ENCODE assay signal across 13 mouse cellular contexts in genomic region chr4:138361370-138361821, GRCm38 (mm10). TPM values are rescaled to one million over a fixed set of nuclear protein-coding genes. Genes with fewer than 3 reads are reported as not detected.
A peak's percentile ranks its signal among the peaks of the same experiment; 100 is the strongest.
DNase-seq lines count a peak whose midpoint lies in the region; ATAC-seq lines count a peak whose summit lies in the region.
"Had no signal": no experiment of that assay in that cellular context is flagged by ENCODE, and none has a peak within 500 bp of the region (broad histone marks: within the 10 kb centered on the region; RNA-seq: fewer than 3 reads in every experiment).

No protein-coding gene starts in this region.

- no peak overlapping the region for H3K4me2 ChIP-seq in limb, embryonic 11.5 days (ENCODE audit: low read depth, severe bottlenecking)
- H3K4me2 ChIP-seq in hindbrain, embryonic 15.5 days: peak overlapping the region; percentile 32
- no peak overlapping the region for H3K4me2 ChIP-seq in stomach, embryonic 14.5 days (replicated peaks; ENCODE audit: low read depth, low read length)
- H3K4me2 ChIP-seq: lung, embryonic 15.5 days had no signal

- WGBS in limb, embryonic 11.5 days: 8% methylated on average over 11 of the region's 11 CpGs
- 15% methylated on average over 11 of the region's 11 CpGs for WGBS in limb, embryonic 10.5 days
- WGBS in hindbrain, embryonic 15.5 days: 2% methylated on average over 11 of the region's 11 CpGs
- WGBS in stomach, embryonic 14.5 days: 8% methylated on average over 11 of the region's 11 CpGs

- no peaks in the 10 kb centered on the region for H3K27me3 ChIP-seq in limb, embryonic 11.5 days (ENCODE audit: control insufficient read depth, insufficient read depth, low read length)
- H3K27me3 ChIP-seq in limb, embryonic 10.5 days (ENCODE audit: low read depth, poor library complexity, severe bottlenecking): peaks cover 26% of the 10 kb centered on the region
- H3K27me3 ChIP-seq in hindbrain, embryonic 15.5 days: 0 out of 2 replicates have a peak, but pooled peaks cover 2% of the 10 kb centered on the region
- no peaks in the 10 kb centered on the region for H3K27me3 ChIP-seq in stomach, embryonic 14.5 days (ENCODE audit: control insufficient read depth, insufficient read depth, low read length)
- H3K27me3 ChIP-seq: lung, embryonic 15.5 days; Patski had no signal

- H3K4me1 ChIP-seq in limb, embryonic 11.5 days (ENCODE audit: control insufficient read depth, insufficient read depth, low read length): no peaks in the 10 kb centered on the region
- peaks cover 6% of the 10 kb centered on the region; the same call in 1 of the 2 replicates for H3K4me1 ChIP-seq in limb, embryonic 10.5 days
- peaks cover 13% of the 10 kb centered on the region; the same call in 1 of the 2 replicates for H3K4me1 ChIP-seq in hindbrain, embryonic 15.5 days (replicated peaks)
- no peaks in the 10 kb centered on the region for H3K4me1 ChIP-seq in stomach, embryonic 14.5 days (ENCODE audit: control insufficient read depth, insufficient read depth, low read length)
- H3K4me1 ChIP-seq: lung, embryonic 15.5 days had no signal

- H3K9ac ChIP-seq in limb, embryonic 11.5 days (ENCODE audit: low read length): no peak overlapping the region
- no peak overlapping the region; the same call in 1 of the 2 replicates for H3K9ac ChIP-seq in hindbrain, embryonic 15.5 days
- no peak overlapping the region for H3K9ac ChIP-seq in stomach, embryonic 14.5 days (replicated peaks; ENCODE audit: low read depth, low read length)
- H3K9ac ChIP-seq: lung, embryonic 15.5 days had no signal

- H3K9me3 ChIP-seq in limb, embryonic 11.5 days (ENCODE audit: control insufficient read depth, low read length): no peaks in the 10 kb centered on the region
- no peaks in the 10 kb centered on the region for H3K9me3 ChIP-seq in limb, embryonic 10.5 days (replicated peaks)
- no peaks in the 10 kb centered on the region for H3K9me3 ChIP-seq in hindbrain, embryonic 15.5 days
- no peaks in the 10 kb centered on the region for H3K9me3 ChIP-seq in stomach, embryonic 14.5 days (ENCODE audit: control insufficient read depth, low read depth, low read length)
- H3K9me3 ChIP-seq: lung, embryonic 15.5 days had no signal

- H3K27ac ChIP-seq in limb, embryonic 11.5 days (replicated peaks; ENCODE audit: low read depth, low read length): no peak overlapping the region
- no peak overlapping the region for H3K27ac ChIP-seq in limb, embryonic 10.5 days
- peak overlapping the region; percentile 63 for H3K27ac ChIP-seq in hindbrain, embryonic 15.5 days (replicated peaks)
- peak overlapping the region; percentile 44; the same call in 1 of the 2 replicates for H3K27ac ChIP-seq in stomach, embryonic 14.5 days (ENCODE audit: low read length)
- H3K27ac ChIP-seq: lung, embryonic 15.5 days had no signal

- H3K36me3 ChIP-seq in limb, embryonic 11.5 days (ENCODE audit: control insufficient read depth, insufficient read depth, low read length): no peaks in the 10 kb centered on the region
- no peaks in the 10 kb centered on the region for H3K36me3 ChIP-seq in limb, embryonic 10.5 days
- no peaks in the 10 kb centered on the region for H3K36me3 ChIP-seq in hindbrain, embryonic 15.5 days
- no peaks in the 10 kb centered on the region for H3K36me3 ChIP-seq in stomach, embryonic 14.5 days (ENCODE audit: control insufficient read depth, insufficient read depth, low read length)
- H3K36me3 ChIP-seq: lung, embryonic 15.5 days had no signal

- ATAC-seq in limb, embryonic 11.5 days (ENCODE audit: insufficient number of reproducible peaks, low FRiP score, low TSS enrichment, low read depth): no peak
- peak; percentile 27; the same call in 1 of the 2 replicates for ATAC-seq in hindbrain, embryonic 15.5 days (ENCODE audit: low FRiP score, low read depth)
- ATAC-seq in stomach, embryonic 14.5 days (ENCODE audit: insufficient number of reproducible peaks, insufficient read depth, low FRiP score, low read depth): no peak
- ATAC-seq: Patski had no signal

- no peak overlapping the region for H3K4me3 ChIP-seq in limb, embryonic 11.5 days (ENCODE audit: low read depth, low read length)
- H3K4me3 ChIP-seq in limb, embryonic 10.5 days: no peak overlapping the region
- H3K4me3 ChIP-seq in hindbrain, embryonic 15.5 days: no peak overlapping the region
- no peak overlapping the region for H3K4me3 ChIP-seq in stomach, embryonic 14.5 days (ENCODE audit: low read depth, low read length)
- H3K4me3 ChIP-seq: lung, embryonic 15.5 days had no signal

- peak; percentile 29 for DNase-seq in limb, embryonic 11.5 days (ENCODE audit: low spot score)
- DNase-seq in limb, embryonic 10.5 days (ENCODE audit: low spot score): no peak
- peak; percentile 52 to 69 for DNase-seq in cerebellum, postnatal 10 days
- no peak for DNase-seq in adrenal gland, postnatal 36 days
- no peak for DNase-seq in spleen, postnatal 14 days (ENCODE audit: low spot score in 2 of 2)
- no peak for DNase-seq in left cerebral cortex, adult 11 months (ENCODE audit: low spot score)
- DNase-seq: gastrocnemius, postnatal 25 days had no signal

RNA-seq across cellular contexts. Expression of gene Cda, which starts 6.4 kb away (rescaled TPM):
- 4.1 and 4.5 TPM in 2 replicates for polyA plus RNA-seq in limb, embryonic 11.5 days (2014; fragmentation: Nextera tagmentation; extraction: Ambion mirVana)
- 4.1 and 4.9 TPM in 2 replicates for polyA plus RNA-seq in limb, embryonic 10.5 days (2016; fragmentation: Nextera tagmentation; extraction: Ambion mirVana)
- 4.5 and 6.5 TPM in 2 replicates for polyA plus RNA-seq in hindbrain, embryonic 15.5 days (2015; fragmentation: Nextera tagmentation; extraction: Ambion mirVana)
- 8.3 and 11.5 TPM in 2 replicates for polyA plus RNA-seq in stomach, embryonic 14.5 days (2014; fragmentation: Nextera tagmentation; extraction: Ambion mirVana)
- total RNA-seq in adrenal gland, postnatal 36 days (2021): 10 to 100 TPM in 1 of 2 experiments, 1 to 10 TPM in 1; 6.9 to 15.0 TPM
- total RNA-seq: common myeloid progenitor, adult 5-6 weeks had no signal

RNA-seq across cellular contexts. Expression of gene Fam43b, which starts 34.9 kb away (rescaled TPM):
- not detected in 2 replicates for polyA plus RNA-seq in limb, embryonic 11.5 days (2014; fragmentation: Nextera tagmentation; extraction: Ambion mirVana)
- not detected in 2 replicates for polyA plus RNA-seq in limb, embryonic 10.5 days (2016; fragmentation: Nextera tagmentation; extraction: Ambion mirVana)
- 15.7 and 16.5 TPM in 2 replicates for polyA plus RNA-seq in hindbrain, embryonic 15.5 days (2015; fragmentation: Nextera tagmentation; extraction: Ambion mirVana)
- 0.17 and 0.25 TPM in 2 replicates for polyA plus RNA-seq in stomach, embryonic 14.5 days (2014; fragmentation: Nextera tagmentation; extraction: Ambion mirVana)
- total RNA-seq in adrenal gland, postnatal 36 days (2021): 1 to 10 TPM; 2.5 to 3.5 TPM
- total RNA-seq: common myeloid progenitor, adult 5-6 weeks; gastrocnemius, postnatal 25 days had no signal
- polyA plus RNA-seq: large intestine, adult 2 months; lung, embryonic 15.5 days; Patski had no signal

RNA-seq across cellular contexts. Expression of gene Pink1, which starts 35.3 kb away (rescaled TPM):
- 17.8 and 18.5 TPM in 2 replicates for polyA plus RNA-seq in limb, embryonic 11.5 days (2014; fragmentation: Nextera tagmentation; extraction: Ambion mirVana)
- 23.9 and 32.8 TPM in 2 replicates for polyA plus RNA-seq in limb, embryonic 10.5 days (2016; fragmentation: Nextera tagmentation; extraction: Ambion mirVana)
- 105 and 111 TPM in 2 replicates for polyA plus RNA-seq in hindbrain, embryonic 15.5 days (2015; fragmentation: Nextera tagmentation; extraction: Ambion mirVana)
- 24.1 and 29.6 TPM in 2 replicates for polyA plus RNA-seq in stomach, embryonic 14.5 days (2014; fragmentation: Nextera tagmentation; extraction: Ambion mirVana)
- total RNA-seq in adrenal gland, postnatal 36 days (2021): 100 to 1,000 TPM; 141 to 211 TPM

RNA-seq across cellular contexts. Expression of gene Ddost, which starts 56.9 kb away (rescaled TPM):
- polyA plus RNA-seq in limb, embryonic 11.5 days (2014; fragmentation: Nextera tagmentation; extraction: Ambion mirVana): 258 and 272 TPM in 2 replicates
- 311 and 314 TPM in 2 replicates for polyA plus RNA-seq in limb, embryonic 10.5 days (2016; fragmentation: Nextera tagmentation; extraction: Ambion mirVana)
- 210 and 220 TPM in 2 replicates for polyA plus RNA-seq in hindbrain, embryonic 15.5 days (2015; fragmentation: Nextera tagmentation; extraction: Ambion mirVana)
- polyA plus RNA-seq in stomach, embryonic 14.5 days (2014; fragmentation: Nextera tagmentation; extraction: Ambion mirVana): 351 and 363 TPM in 2 replicates
- total RNA-seq in adrenal gland, postnatal 36 days (2021): 100 to 1,000 TPM; 127 to 132 TPM

Comparison
In these comparisons a context has a peak if more than half of its experiments do, and no peak if none do; other contexts are left out.
1. DNase-seq: peak in limb, embryonic 11.5 days (single experiment) and cerebellum, postnatal 10 days (2 of 2); none in limb, embryonic 10.5 days (single experiment), adrenal gland, postnatal 36 days (0 of 2), spleen, postnatal 14 days (0 of 2) and left cerebral cortex, adult 11 months (single experiment).
2. H3K27ac ChIP-seq: peak in hindbrain, embryonic 15.5 days (single experiment) and stomach, embryonic 14.5 days (single experiment); none in limb, embryonic 11.5 days (single experiment) and limb, embryonic 10.5 days (single experiment).
3. RNA of gene Fam43b, which starts 34.9 kb away (polyA plus RNA-seq): 15.7 to 16.5 TPM in hindbrain, embryonic 15.5 days; 0.17 to 0.25 TPM in stomach, embryonic 14.5 days, not detected in limb, embryonic 11.5 days and not detected in limb, embryonic 10.5 days; every median in the first group is over 10 times any median in the second.